Mouse (Mus musculus): ENCODE measurements around the gene Svep1.
A peak's percentile ranks its signal among the peaks of the same experiment; 100 is the strongest.

The Svep1 gene

DNA sequence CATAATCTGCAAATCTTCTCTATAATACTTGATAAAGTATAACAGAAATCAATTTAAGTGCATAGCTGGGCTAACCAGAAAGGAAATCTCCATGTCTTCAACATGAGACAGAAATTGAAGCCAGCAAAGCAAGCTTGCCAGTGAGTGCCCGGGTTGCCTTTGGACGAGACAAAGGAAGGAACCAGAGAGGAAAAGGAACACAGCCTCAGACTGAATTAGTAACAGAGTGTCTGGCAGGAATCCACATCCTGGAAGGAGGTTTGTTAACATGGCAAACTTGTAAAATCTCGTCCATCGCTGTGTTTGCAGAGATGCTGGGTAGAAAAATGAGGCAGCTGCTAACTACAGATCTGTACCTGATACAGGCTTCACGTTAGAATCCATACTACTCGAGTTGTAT is 128.7 kb downstream of the Svep1 start:
- no peak for DNase-seq

GRCm38 (mm10) chr4:58077536-58077935 is 129.1 kb downstream of the Svep1 start:
- no peak for DNase-seq

DNA sequence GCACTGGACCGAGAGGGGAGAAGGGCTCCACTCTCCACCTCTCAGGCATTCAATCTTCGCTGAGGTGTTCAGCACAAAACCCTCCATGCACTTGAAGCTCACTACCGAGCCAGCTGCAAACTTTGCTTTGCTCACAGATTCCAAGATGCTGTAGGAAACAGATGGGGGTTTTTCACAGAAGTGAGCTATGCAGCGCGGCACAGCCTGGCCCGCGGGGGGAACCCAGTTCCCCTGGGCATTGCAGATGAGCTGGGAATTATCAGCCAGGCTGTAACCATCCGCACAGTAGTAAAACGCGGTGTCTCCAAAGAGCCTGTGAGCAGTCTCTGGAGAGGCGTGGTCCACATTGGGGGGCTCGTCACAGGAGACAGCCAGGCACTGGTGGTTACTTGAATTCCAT is 133.8 kb downstream of the Svep1 start:
- no peak for DNase-seq

DNA sequence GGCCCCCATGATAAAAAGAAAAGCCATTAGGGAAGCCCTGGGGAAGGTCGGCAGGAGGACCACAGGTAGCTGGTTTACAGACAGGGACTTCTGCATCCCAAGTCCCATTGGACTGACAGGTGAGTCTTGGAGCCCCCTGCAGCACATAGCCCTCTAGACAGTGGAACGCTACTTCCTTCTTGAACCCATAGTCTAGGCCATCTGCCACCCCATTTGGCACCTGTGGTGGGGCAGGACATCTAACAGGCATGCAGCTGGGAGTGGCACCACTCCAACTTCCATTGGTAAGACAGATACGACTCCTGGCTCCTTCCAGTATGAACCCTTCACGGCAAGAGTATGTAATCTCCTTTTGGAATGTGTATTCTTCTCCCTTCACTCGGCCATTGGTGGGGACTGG is 137.8 kb downstream of the Svep1 start:
- no peak for DNase-seq

GRCm38 (mm10) chr4:58064721-58065120 is 141.9 kb downstream of the Svep1 start:
- DNase-seq, result peak; percentile 12

DNA sequence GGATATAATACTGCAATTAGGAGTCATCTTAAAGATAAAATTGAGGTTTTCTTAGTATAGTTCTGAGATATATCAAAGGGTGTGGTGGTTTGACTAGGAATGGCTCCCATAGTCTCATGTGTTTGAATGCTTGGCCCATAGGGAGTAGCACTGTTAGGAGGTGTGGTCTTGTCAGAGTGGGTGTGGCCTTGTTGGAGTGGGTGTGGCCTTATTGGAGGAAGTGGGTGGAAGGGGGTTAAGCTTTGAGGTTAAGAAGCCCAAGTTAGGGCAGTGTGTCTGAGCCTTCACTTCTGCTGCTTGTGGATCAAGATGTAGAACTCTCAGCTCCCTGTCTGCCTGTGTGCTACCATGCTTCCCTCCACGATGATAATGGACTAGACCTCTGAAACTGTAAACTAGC is 143.7 kb downstream of the Svep1 start:
- peak; percentile 30 for DNase-seq

GRCm38 (mm10) chr4:58055653-58056052 is 151.0 kb downstream of the Svep1 start:
- DNase-seq, result no peak

- DNase-seq, result no peak
These were observed 152.2 kb downstream of the Svep1 start for GRCm38 (mm10) chr4:58054441-58054840.

- peak; percentile 3 for DNase-seq
These were observed 155.9 kb downstream of the Svep1 start for GRCm38 (mm10) chr4:58050746-58051145.

DNA sequence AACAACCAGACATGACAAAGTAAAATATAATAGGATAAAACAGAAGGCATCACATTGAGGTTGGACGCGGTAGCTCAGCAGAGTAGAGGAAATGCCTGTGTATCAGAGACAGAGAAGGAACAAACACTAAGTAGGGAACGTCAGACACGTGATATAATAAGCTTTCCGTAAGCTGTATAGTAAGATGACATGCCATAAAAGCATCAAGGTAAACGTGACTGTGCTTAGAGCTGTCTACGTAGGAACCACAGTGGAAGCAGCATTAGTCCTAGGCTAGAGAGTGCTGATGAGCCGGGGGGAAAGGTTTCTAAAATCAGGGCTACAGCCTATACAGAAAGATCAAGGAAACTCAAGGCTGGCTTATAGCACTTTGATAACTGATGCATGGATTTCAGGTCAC is 156.4 kb downstream of the Svep1 start:
- DNase-seq, result no peak

- DNase-seq, result no peak
These were observed 161.8 kb downstream of the Svep1 start for GRCm38 (mm10) chr4:58044833-58045232.

- no peak for DNase-seq
These were observed 162.3 kb downstream of the Svep1 start for GRCm38 (mm10) chr4:58044356-58044755.

DNA sequence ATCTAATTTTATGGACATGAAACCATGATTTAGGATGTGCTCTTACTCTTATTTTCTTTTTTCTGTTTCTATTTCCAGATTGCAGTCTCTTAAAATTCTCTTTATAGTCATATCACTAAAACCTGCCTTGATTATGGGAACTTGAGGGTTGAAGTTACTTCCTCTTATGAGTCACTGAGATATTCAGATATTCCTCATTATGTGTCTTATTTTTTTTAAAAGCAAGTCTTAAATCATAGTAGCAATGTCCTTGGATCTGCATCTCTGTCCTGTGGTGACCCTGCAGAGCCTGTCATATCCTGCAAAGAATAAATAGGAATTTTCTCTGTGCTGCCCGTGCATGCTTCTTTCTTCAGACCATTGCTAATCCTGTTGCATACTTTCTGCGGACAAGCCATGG is 166.6 kb downstream of the Svep1 start:
- no peak for DNase-seq

- DNase-seq, result no peak
These were observed 169.5 kb downstream of the Svep1 start for GRCm38 (mm10) chr4:58037096-58037705.

- DNase-seq, result no peak
These were observed 172.0 kb downstream of the Svep1 start for GRCm38 (mm10) chr4:58034663-58035062.

DNA sequence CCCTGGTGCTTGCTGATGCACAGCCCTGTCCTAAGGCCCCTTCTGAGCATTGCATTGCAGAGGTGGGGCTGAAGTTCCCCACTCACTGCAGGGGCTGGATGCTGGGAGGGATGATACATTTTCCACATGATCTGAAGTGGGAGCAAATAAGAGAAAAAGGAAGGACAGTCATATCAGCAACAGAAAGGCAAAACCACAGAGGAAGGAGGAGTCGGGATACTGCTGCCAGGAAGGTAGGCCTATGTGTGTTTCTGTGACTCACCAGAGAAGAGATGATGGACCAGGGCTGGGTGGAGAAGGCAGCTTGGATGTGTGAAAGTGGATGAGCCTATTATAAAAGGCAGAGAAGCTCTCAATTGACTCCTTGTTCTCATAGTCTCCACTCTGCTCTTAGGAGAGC is 173.9 kb downstream of the Svep1 start:
- no peak for DNase-seq

DNA sequence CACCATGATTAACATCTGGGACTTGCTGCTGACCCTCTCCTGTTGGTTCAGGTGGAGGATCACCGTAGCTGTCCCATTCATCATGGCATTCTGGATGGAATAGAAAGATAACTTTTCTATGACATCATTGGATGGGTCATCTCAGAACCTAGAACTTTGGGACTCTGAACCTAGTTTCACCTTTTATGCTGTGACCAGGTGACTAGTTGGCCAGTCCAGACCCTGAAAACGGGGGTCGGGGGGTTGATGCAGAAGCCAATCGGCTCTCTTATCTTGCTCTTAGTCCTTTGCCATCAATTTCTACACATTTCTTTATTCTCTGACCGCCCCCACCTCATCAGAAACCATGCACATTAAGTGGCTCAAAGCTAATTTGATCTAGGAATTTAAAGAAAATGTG is 197.6 kb downstream of the Svep1 start, which contains the start of gene Txndc8:
Gene Txndc8, minus strand, starts transcription at position 101 of the 400 bp plus-strand sequence.
- no peak for DNase-seq

- DNase-seq, result no peak
These were observed 203.2 kb downstream of the Svep1 start for GRCm38 (mm10) chr4:58003501-58003900.

Measured in thymus, postnatal 25 days (tissue).